Mouse (Mus musculus) heart, adult 9 months (tissue): ENCODE data around the gene Mrpl40.

Experiments used
- DNase-seq, 2 experiments: peaks; one replicate each; pipeline ENCODE4 v3.0.0; 2022; ENCODE audit warnings: low spot score in 2 of 2

Mrpl40 gene

GRCm38 (mm10) chr16:18828630-18829029, 48.0 kb downstream of the Mrpl40 start:
- DNase-seq, result no peak

DNA sequence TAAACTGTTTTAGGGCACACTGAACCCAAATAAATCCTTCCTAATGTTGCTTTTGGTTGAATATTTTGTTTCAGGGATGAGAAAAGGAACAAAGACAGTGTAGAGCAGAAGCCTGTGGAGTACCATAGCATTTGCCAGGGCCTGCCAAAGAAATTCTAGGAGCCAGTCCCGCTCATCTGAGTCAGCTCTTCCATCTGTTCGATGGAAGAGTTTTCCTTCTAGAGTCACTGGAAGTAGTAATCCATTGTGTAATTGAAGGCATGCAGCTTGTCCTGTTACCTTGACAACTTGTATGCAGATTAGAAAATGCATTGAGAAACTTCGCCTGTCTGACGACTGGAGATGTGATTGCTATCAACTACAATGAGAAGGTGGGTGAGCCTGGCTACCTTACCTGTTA, 53.7 kb downstream of the Mrpl40 start:
- DNase-seq, result no peak

GRCm38 (mm10) chr16:18822356-18822755, 54.3 kb downstream of the Mrpl40 start:
- no peak for DNase-seq
